Mouse (Mus musculus): ENCODE results near the gene Inhbe.
"Not testable (repeated sequence)": the region's sequence is repeated elsewhere in the genome, so short reads cannot be mapped to it uniquely, and the experiment has no call there.

GRCm38 (mm10) chr10:127313516-127313915 is 40.7 kb downstream of the Inhbe start:
- not testable (repeated sequence) for TF ChIP-seq CTCF, EP300 (IDR thresholded peaks at IDR 0.05; ENCODE audit: low read depth)

Data from heart, postnatal 0 days (tissue).